Mouse (Mus musculus) kidney, adult 2 months (tissue): ENCODE measurements around the gene Celf2.

Experiments used
- CTCF ChIP-seq: fragments of 200-500 bp; conservative IDR thresholded peaks from 2 replicates; pipeline ENCODE4 v1.5.1; 2011; ENCODE audit warnings: low read depth, mild to moderate bottlenecking, control low read depth, low read length, moderate library complexity, mixed read lengths; ENCODE audit not compliant: insufficient read depth, insufficient read length
- POLR2A ChIP-seq: fragments of 200-500 bp; IDR thresholded peaks from one replicate; pipeline ENCODE4 v1.6.1; 2011; ENCODE audit warnings: low read depth, low read length, control low read depth

DNA sequence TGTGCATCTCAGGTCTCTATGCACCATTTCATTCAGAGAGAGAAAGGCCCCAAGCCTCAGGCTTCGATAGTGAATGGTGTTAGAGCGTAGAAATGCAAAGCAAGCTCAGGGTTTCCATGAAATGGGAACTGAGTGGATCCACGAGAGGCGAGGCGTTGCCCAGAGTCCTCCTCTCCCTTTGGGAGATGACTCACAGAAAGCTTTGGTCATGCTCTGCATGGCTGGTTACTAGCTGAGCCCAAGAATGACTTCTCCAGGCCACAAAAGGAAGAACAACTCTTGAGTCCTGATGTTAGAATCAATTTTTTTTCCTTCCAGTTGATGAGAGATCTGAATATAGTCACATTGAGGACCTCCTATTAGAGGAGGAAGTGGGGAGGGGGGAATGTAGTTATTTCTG, 496.2 kb downstream of the Celf2 start:
- TF ChIP-seq POLR2A (no peak), CTCF (no peak)
